Mouse (Mus musculus) liver, embryonic 12.5 days (tissue): Measurements from ENCODE around the gene Rps18. TPM values are rescaled to one million over a fixed set of nuclear protein-coding genes. Genes with fewer than 3 reads are reported as not detected.
A peak's percentile ranks its signal among the peaks of the same experiment; 100 is the strongest.

Experiments
- ATAC-seq: fragments of 200-750 bp; cut with Nextera tagmentation; 2 replicates; pipeline ENCODE4 v1.8.0; 2017; ENCODE audit warnings: moderate number of reproducible peaks, mild to moderate bottlenecking, moderate library complexity
- H3K27ac ChIP-seq: fragments of 300-500 bp; sonication (generic); 2 replicates; pipeline ENCODE4 v1.5.1; 2016; ENCODE audit warnings: mild to moderate bottlenecking
- H3K27me3 ChIP-seq: fragments of 300-500 bp; sonication (generic); replicated peaks from 2 replicates; pipeline ENCODE4 v1.6.1; 2016; ENCODE audit warnings: mild to moderate bottlenecking, moderate library complexity
- H3K36me3 ChIP-seq: fragments of 300-500 bp; sonication (generic); 2 replicates; pipeline ENCODE4 v1.6.1; 2016; ENCODE audit warnings: mild to moderate bottlenecking, moderate library complexity
- H3K4me1 ChIP-seq: fragments of 300-500 bp; sonication (generic); 2 replicates; pipeline ENCODE4 v1.6.1; 2016
- H3K4me2 ChIP-seq: fragments of 300-500 bp; sonication (generic); 2 replicates; pipeline ENCODE4 v1.6.1; 2016; ENCODE audit warnings: mild to moderate bottlenecking, moderate library complexity
- H3K4me3 ChIP-seq: fragments of 300-500 bp; sonication (generic); 2 replicates; pipeline ENCODE4 v1.5.1; 2016; ENCODE audit warnings: mild to moderate bottlenecking, moderate library complexity
- H3K9ac ChIP-seq: fragments of 300-500 bp; sonication (generic); 2 replicates; pipeline ENCODE4 v1.6.1; 2016; ENCODE audit warnings: mild to moderate bottlenecking, moderate library complexity
- H3K9me3 ChIP-seq: fragments of 300-500 bp; sonication (generic); replicated peaks from 2 replicates; pipeline ENCODE4 v1.6.1; 2016; ENCODE audit warnings: mild to moderate bottlenecking, moderate library complexity
- WGBS: fragments of 180-500 bp; shearing (Covaris S2); methylation state at CpG from one replicate; pipeline ENCODE4 v1.1.7; 2016; ENCODE audit not compliant: insufficient replicate concordance; 5-methylcytosine and 5-hydroxymethylcytosine counted together
- polyA plus RNA-seq: library from polyadenylated mRNA; unstranded; fragments of >200 nt; fragmentation: Nextera tagmentation; extraction: Ambion mirVana; gene quantifications from 2 replicates; pipeline ENCODE4 v1.2.1, GENCODE M21; 2016

Rps18 gene
- polyA plus RNA-seq, 1 experiment from 2014 or later: 1,396 TPM

DNA sequence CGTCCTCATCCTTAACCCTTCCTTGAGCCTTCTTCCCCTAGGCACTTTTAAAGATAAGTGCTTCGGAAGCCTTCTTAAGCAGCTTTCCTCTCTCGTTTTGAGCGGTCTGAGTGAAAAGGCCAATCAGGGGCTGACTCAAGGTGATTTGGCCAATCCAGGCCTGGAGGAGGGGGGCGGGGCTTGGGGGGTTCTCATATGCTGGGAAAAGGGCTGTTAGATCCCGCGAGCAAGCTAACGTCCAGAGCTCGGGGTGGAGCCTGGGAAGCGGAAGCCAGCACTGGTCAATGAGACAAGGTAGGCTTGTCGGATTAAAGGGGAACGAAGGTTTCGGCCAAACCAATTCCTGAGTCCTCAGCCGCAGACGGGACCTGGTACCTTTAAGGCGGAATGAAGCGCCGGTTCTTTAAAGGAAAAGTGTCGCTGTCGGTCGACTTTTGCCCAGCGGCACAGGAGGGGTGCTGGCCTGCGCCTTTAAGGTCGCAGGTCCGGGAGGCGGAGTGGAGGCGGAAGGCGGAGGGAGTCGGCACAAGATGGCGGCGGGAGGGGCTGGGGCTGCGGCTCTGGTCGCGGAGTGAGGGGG lies 40.0 kb downstream of the Rps18 start, which contains the start of the genes Tapbp and Zbtb22:
TSS of gene Tapbp (plus strand) at position 229 of the 580 bp plus-strand sequence.
TSS of gene Zbtb22 (plus strand) at position 234 of the 580 bp plus-strand sequence.
- WGBS: under 1% methylated on average over 33 of the region's 34 CpGs
- H3K27ac ChIP-seq: peak within 1 kb of the TSS; percentile 87
- H3K4me3 ChIP-seq: peak within 1 kb of the TSS; percentile 74
- H3K27me3 ChIP-seq: no peaks in the 10 kb centered on the region
- peak; percentile 86 for ATAC-seq
- H3K36me3 ChIP-seq: peaks cover 64% of the 10 kb centered on the region
- peak within 1 kb of the TSS; percentile 97 for H3K4me2 ChIP-seq
- H3K9me3 ChIP-seq: peaks cover 18% of the 10 kb centered on the region
- H3K4me1 ChIP-seq: peaks cover 65% of the 10 kb centered on the region
- peak within 1 kb of the TSS; percentile 82 for H3K9ac ChIP-seq

DNA sequence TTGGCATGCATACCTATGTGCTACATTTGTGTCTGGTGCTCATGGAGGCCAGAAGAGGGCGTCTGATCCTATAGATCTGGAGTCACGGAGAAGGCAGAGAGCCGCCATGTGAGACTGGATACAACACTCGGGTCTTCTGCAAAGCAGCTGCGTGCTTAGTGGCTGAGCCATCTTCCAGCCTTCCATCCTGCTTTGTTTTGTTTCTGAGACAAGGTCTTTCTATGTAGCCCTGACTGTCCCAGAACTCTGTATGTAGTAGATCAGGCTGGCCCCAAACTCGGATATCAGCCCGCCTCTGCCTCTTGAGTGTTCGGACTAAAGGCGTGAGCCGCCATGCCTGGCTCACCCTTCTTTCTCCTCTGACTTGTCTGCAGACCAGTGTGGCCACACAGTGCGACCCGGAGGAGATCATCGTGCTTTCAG lies 40.8 kb downstream of the Rps18 start:
- H3K36me3 ChIP-seq: peaks cover 68% of the 10 kb centered on the region
- no peak for ATAC-seq
- peaks cover 70% of the 10 kb centered on the region for H3K4me1 ChIP-seq
- peaks cover 18% of the 10 kb centered on the region for H3K9me3 ChIP-seq
- H3K4me2 ChIP-seq: peak overlapping the region; percentile 97
- 71% methylated on average over 13 of the region's 13 CpGs for whole genome bisulfite sequencing
- peak overlapping the region; percentile 82 for H3K9ac ChIP-seq
- H3K4me3 ChIP-seq: peak overlapping the region; percentile 74
- H3K27ac ChIP-seq: peak overlapping the region; percentile 87
- H3K27me3 ChIP-seq: no peaks in the 10 kb centered on the region

DNA sequence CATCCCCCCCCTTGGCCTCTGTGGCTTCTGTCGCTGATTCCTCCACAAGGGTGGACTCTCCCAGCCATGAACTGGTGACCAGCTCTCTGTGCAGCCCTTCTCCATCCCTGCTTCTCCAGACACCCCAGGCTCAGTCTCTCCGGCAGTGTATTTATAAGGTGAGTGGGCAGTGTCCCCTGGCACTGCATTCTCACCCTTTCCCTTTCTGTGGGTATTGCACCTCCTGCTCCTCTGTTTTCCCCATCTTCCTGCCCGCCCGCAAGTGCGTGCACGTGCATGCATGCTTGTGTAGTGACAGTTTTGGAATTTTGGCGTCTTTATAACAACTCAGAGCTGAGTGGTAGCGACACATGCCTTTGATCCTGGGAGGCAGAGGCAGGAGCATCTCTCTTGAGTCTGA lies 41.9 kb downstream of the Rps18 start:
- no peak for ATAC-seq
- H3K9me3 ChIP-seq: peaks cover 18% of the 10 kb centered on the region
- H3K4me1 ChIP-seq: peaks cover 66% of the 10 kb centered on the region
- H3K27ac ChIP-seq: 0 out of 2 replicates have a peak overlapping the region, but pooled peaks have one; percentile 7
- no peak overlapping the region for H3K4me3 ChIP-seq
- no peaks in the 10 kb centered on the region for H3K27me3 ChIP-seq
- H3K36me3 ChIP-seq: peaks cover 68% of the 10 kb centered on the region
- H3K9ac ChIP-seq: no peak overlapping the region
- 84% methylated on average over 8 of the region's 8 CpGs for WGBS
- H3K4me2 ChIP-seq: no peak overlapping the region

DNA sequence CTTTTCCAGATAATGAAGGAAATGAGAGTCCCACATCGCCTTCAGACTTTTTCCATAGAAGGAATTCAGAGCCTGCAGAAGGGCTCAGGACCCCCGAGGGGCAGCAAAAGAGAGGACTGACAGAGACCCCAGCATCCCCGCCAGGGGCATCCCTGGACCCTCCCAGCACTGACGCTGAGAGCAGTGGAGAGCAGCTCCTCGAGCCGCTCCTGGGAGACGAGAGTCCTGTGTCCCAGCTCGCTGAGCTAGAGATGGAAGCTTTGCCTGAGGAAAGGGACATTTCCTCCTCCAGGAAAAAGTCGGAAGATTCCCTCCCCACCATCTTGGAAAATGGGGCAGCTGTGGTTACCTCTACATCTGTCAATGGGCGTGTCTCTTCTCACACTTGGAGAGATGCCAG lies 42.5 kb downstream of the Rps18 start:
- H3K4me2 ChIP-seq: no peak overlapping the region
- no peak for ATAC-seq
- 85% methylated on average over 10 of the region's 10 CpGs for WGBS
- H3K27ac ChIP-seq: peak overlapping the region; percentile 7; the same call in 1 of the 2 replicates
- H3K27me3 ChIP-seq: no peaks in the 10 kb centered on the region
- peaks cover 66% of the 10 kb centered on the region for H3K4me1 ChIP-seq
- H3K9ac ChIP-seq: no peak overlapping the region
- H3K36me3 ChIP-seq: peaks cover 65% of the 10 kb centered on the region
- H3K4me3 ChIP-seq: no peak overlapping the region
- peaks cover 16% of the 10 kb centered on the region for H3K9me3 ChIP-seq

GRCm38 (mm10) chr17:33911813-33912414 lies 43.9 kb downstream of the Rps18 start:
- H3K27me3 ChIP-seq: no peaks in the 10 kb centered on the region
- peaks cover 51% of the 10 kb centered on the region for H3K36me3 ChIP-seq
- peaks cover 2% of the 10 kb centered on the region; the same call in 1 of the 2 replicates for H3K9me3 ChIP-seq
- H3K27ac ChIP-seq: no peak overlapping the region
- no peak overlapping the region for H3K9ac ChIP-seq
- no peak overlapping the region for H3K4me2 ChIP-seq
- ATAC-seq: no peak
- no peak overlapping the region for H3K4me3 ChIP-seq
- H3K4me1 ChIP-seq: peaks cover 65% of the 10 kb centered on the region
- WGBS: 92% methylated on average over 28 of the region's 28 CpGs

- Histone ChIP-seq H3K36me3 (peaks cover 49% of the 10 kb centered on the region), H3K4me2 (no peak overlapping the region), H3K27ac (no peak overlapping the region; the same call in 1 of the 2 replicates), H3K9ac (no peak overlapping the region), H3K4me3 (no peak overlapping the region), H3K4me1 (peaks cover 59% of the 10 kb centered on the region), H3K9me3 (no peaks in the 10 kb centered on the region), H3K27me3 (no peaks in the 10 kb centered on the region)
- ATAC-seq: no peak
- 85% methylated on average over 31 of the region's 31 CpGs for WGBS
These were observed 44.6 kb downstream of the Rps18 start for GRCm38 (mm10) chr17:33911052-33911812.

GRCm38 (mm10) chr17:33910346-33911051 lies 45.3 kb downstream of the Rps18 start:
- H3K4me2 ChIP-seq: peak overlapping the region; percentile 98
- peaks cover 59% of the 10 kb centered on the region for H3K4me1 ChIP-seq
- H3K36me3 ChIP-seq: peaks cover 49% of the 10 kb centered on the region
- WGBS: 44% methylated on average over 11 of the region's 11 CpGs
- H3K9ac ChIP-seq: peak overlapping the region; percentile 90
- peak overlapping the region; percentile 80 for H3K4me3 ChIP-seq
- no peaks in the 10 kb centered on the region for H3K27me3 ChIP-seq
- ATAC-seq: no peak
- H3K9me3 ChIP-seq: no peaks in the 10 kb centered on the region
- peak overlapping the region; percentile 91 for H3K27ac ChIP-seq

DNA sequence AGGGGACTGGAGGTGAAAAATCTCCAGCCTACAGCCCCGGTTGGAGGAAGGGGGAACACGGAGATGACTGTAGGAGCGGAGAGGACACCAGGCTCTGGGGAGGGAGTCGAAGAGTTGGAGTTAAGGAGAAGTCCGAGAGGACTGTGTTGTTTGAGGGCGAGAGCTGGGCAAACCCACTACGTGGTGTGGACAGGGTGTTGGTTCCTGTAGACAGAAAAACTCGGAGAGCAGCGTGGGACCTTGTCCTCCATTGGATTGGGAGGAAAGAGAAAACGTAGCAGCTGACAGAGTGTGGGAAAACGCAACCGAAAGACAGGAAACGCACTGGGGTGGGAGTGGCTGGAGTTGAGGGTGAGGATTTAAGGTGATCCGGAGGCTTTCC lies 45.9 kb downstream of the Rps18 start:
- peak overlapping the region; percentile 98 for H3K4me2 ChIP-seq
- ATAC-seq: no peak
- WGBS: under 1% methylated on average over 14 of the region's 14 CpGs
- H3K4me1 ChIP-seq: peaks cover 56% of the 10 kb centered on the region
- peak overlapping the region; percentile 80 for H3K4me3 ChIP-seq
- H3K27me3 ChIP-seq: no peaks in the 10 kb centered on the region
- no peaks in the 10 kb centered on the region for H3K9me3 ChIP-seq
- H3K36me3 ChIP-seq: peaks cover 45% of the 10 kb centered on the region
- peak overlapping the region; percentile 90 for H3K9ac ChIP-seq
- peak overlapping the region; percentile 91 for H3K27ac ChIP-seq

- H3K4me1 ChIP-seq: peaks cover 55% of the 10 kb centered on the region
- peaks cover 39% of the 10 kb centered on the region for H3K36me3 ChIP-seq
- H3K27ac ChIP-seq: peak within 1 kb of the TSS; percentile 91
- ATAC-seq: peak; percentile 93
- peak within 1 kb of the TSS; percentile 80 for H3K4me3 ChIP-seq
- H3K27me3 ChIP-seq: no peaks in the 10 kb centered on the region
- peak within 1 kb of the TSS; percentile 90 for H3K9ac ChIP-seq
- WGBS: under 1% methylated on average over 68 of the region's 68 CpGs
- H3K9me3 ChIP-seq: no peaks in the 10 kb centered on the region
- H3K4me2 ChIP-seq: peak within 1 kb of the TSS; percentile 98
These were observed 46.5 kb downstream of the Rps18 start, which contains the start of gene Daxx for GRCm38 (mm10) chr17:33909077-33909868. TSS of gene Daxx (plus strand) at chr17:33909414.

DNA sequence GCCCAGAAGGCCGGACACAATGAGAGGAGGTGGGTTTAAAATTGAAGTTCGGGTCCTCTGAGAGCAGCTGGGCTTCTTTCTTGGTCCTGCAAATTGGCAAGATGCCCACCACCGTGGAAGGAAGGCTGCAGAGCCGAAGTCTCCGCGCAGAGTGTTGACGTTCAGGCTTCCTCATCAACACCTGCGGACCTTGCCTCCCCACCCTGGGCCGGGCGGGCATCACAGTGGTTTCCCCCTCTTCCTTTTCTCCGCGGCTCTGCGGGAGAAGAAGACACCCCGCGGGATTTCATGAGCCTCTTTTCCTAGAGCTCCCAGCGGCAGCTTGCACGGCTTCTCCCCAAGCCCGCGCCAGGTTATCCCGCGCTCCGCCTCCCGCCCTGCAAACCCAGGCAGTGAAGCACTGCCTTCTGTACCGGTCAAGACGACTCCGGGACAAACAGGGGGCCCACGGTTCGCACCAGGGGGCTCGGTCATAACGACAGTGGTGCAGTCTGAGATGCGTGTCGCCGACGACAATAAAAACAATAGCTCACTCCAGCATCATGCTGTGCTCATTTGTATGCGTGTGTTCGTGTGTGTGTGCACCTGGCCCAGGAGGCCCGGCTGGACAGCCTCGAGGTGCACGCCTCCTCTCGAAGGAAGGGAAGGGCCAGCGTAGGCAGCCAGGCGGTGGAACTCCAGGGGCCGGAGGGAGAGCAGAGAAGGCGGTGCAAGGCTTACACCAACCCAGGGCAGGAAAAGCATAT lies 47.3 kb downstream of the Rps18 start:
- H3K27ac ChIP-seq: peak overlapping the region; percentile 91
- peak overlapping the region; percentile 80 for H3K4me3 ChIP-seq
- H3K27me3 ChIP-seq: no peaks in the 10 kb centered on the region
- H3K4me1 ChIP-seq: peaks cover 56% of the 10 kb centered on the region
- no peaks in the 10 kb centered on the region for H3K9me3 ChIP-seq
- whole genome bisulfite sequencing: 1% methylated on average over 44 of the region's 44 CpGs
- H3K36me3 ChIP-seq: peaks cover 32% of the 10 kb centered on the region
- ATAC-seq: peak; percentile 58
- H3K9ac ChIP-seq: peak overlapping the region; percentile 90
- peak overlapping the region; percentile 98 for H3K4me2 ChIP-seq
